Mouse (Mus musculus) neural tube, embryonic 14.5 days (tissue): ENCODE measurements around the gene Tmsb15b2. TPM values are rescaled to one million over a fixed set of nuclear protein-coding genes. Genes with fewer than 3 reads are reported as not detected.

Source experiments
- polyA plus RNA-seq: library from polyadenylated mRNA; unstranded; fragments of >200 nt; fragmentation: Nextera tagmentation; extraction: Ambion mirVana; gene quantifications from 2 replicates; pipeline ENCODE4 v1.2.1, GENCODE M21; 2014

Gene Tmsb15b2
- polyA plus RNA-seq, 1 experiment from 2014 or later, result 105 TPM

Other genes with a start within 250 kb of the Tmsb15b2 start
- 525 and 546 TPM in 2 replicates for gene Morf4l2, start 231.8 kb downstream of the Tmsb15b2 start, polyA plus RNA-seq
- 0.17 TPM in 1 of 2 replicates, not detected in the other for gene Glra4, start 195.4 kb downstream of the Tmsb15b2 start, polyA plus RNA-seq
- 7.3 and 22.5 TPM in 2 replicates for gene Plp1, start 152.8 kb downstream of the Tmsb15b2 start, polyA plus RNA-seq
- gene Rab9b, start 106.7 kb downstream of the Tmsb15b2 start, polyA plus RNA-seq, result 29.1 and 29.8 TPM in 2 replicates
- gene H2bfm, start 48.2 kb downstream of the Tmsb15b2 start, polyA plus RNA-seq, result not detected in 2 replicates
- 12.4 and 12.6 TPM in 2 replicates for gene Tmsb15l, start 1.4 kb upstream of the Tmsb15b2 start, polyA plus RNA-seq
- 40.9 and 45.1 TPM in 2 replicates for gene Tmsb15b1, start 1.4 kb upstream of the Tmsb15b2 start, polyA plus RNA-seq
- gene Zcchc18, start 17.7 kb upstream of the Tmsb15b2 start, polyA plus RNA-seq, result 366 and 415 TPM in 2 replicates
- gene Slc25a53, start 62.8 kb upstream of the Tmsb15b2 start, polyA plus RNA-seq, result 13.1 and 15.1 TPM in 2 replicates
- gene Fam199x, start 74.1 kb upstream of the Tmsb15b2 start, polyA plus RNA-seq, result 9.8 and 11.3 TPM in 2 replicates
- not detected in 2 replicates for gene Esx1, start 146.6 kb upstream of the Tmsb15b2 start, polyA plus RNA-seq